Mouse (Mus musculus): Measurements from ENCODE around the gene Dennd6b.

Gene Dennd6b

DNA sequence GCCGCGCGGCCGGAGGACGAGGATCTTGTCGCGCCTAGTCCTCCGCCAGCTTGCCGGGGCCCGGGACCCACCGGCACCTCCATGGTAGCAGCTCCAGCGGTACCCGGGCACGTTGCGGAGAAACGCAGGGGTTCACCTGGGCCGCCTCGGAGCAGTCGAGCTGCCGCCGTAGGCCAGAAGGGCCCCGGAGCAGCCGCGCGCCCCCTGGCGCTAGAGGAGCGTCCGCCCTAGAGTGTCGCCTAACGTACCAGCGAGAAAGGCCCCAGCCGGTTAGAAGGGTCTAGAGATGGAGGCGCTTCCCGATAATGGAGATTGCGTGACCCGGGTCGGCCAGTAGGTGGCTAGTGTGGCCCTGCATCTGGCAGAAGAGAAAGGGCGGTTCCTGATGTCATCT is at the start of gene Dennd6b:
Gene Dennd6b, minus strand, starts transcription at position 184 of the 394 bp plus-strand sequence.
- DNase-seq (ENCODE audit: low read depth): peak; percentile 98

DNA sequence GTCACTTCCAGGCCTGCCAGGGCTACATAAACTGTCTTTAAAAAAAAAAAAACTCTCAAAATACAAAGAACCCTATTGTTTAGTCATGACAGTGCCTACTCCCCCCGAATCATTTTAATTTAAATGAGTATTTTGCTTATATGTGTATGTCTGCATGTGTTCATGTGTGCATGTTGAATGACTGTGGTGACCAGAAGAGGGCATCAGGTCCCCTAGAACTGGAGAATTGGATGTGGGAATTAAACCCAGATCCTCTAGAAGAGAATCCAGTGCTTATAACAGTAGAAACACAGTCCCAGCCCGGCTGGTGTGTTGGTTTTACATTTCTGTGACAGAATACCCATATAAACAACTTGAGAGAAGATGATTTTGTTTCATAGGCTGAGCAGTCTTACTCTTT is 44.7 kb upstream of the Dennd6b start:
- peak; percentile 52 for DNase-seq (ENCODE audit: low read depth)

DNA sequence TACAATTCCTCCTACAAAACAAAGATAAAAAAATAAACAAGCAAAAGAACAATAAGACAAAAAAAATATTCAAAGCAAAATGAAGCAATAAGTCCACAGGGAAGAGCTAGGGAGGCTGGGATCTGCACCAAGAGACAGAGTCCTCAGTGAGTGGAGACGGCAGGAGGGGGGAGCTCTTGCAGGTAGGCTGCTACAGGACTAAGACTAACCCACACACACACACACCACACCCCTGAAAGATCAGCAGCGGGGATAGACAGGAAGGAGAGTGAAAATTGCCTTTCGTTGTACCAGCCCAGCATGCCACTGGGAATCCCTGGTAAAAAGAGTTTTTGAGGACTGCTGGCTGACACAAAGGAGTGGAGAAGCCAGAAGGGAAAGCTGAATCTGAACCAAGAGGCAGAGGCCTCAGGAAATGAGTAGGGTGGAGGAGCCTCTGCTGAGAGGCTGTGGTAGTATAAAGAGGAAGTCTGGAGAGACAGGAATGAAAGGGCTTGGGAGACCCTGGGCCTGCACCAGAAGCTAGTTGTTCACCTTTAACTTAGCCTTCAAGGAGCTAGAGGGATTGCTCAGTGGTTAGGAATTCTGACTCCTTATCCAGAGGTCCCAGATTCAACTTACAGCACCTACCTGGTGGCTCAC is 43.6 kb upstream of the Dennd6b start:
- no peak for DNase-seq (ENCODE audit: low read depth)

DNA sequence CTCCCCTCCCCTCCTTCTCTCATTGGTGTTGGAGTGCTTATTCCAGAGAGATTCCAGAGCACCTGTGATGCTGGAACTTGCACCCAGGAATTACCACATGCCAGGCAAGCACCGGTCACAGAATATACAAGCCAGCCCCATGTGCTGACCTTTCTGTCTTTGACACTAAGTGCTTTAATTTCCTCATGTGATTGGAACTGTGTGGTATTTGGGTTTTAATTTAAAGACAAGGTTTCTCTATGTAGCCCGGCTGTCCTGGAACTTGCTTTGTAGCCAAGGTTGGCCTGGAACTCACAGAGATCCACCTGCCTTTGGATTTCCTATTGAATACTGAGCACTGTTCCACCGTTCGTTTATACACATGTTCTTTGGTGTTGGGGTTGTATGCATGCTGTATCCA is 37.8 kb upstream of the Dennd6b start:
- no peak for DNase-seq (ENCODE audit: low read depth)

DNA sequence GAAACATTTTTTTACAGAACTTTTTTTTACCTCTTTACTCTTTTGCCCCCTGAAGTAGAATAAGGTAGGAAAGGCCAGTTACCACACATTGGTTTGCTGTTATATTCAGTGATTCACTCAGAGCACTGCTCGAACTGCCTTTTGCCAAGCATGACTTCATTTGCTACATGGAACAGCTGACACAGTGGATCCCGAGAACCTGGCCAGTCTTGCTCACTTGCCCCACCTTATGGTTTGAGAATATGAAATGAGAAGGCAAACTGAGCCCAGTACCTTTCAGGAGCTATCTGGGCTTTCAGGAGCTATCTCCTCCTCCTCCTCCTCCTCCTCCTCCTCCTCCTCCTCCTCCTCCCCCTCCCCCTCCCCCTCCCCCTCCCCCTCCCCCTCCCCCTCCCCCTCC is 37.3 kb upstream of the Dennd6b start:
- peak; percentile 81 for DNase-seq (ENCODE audit: low read depth)

DNA sequence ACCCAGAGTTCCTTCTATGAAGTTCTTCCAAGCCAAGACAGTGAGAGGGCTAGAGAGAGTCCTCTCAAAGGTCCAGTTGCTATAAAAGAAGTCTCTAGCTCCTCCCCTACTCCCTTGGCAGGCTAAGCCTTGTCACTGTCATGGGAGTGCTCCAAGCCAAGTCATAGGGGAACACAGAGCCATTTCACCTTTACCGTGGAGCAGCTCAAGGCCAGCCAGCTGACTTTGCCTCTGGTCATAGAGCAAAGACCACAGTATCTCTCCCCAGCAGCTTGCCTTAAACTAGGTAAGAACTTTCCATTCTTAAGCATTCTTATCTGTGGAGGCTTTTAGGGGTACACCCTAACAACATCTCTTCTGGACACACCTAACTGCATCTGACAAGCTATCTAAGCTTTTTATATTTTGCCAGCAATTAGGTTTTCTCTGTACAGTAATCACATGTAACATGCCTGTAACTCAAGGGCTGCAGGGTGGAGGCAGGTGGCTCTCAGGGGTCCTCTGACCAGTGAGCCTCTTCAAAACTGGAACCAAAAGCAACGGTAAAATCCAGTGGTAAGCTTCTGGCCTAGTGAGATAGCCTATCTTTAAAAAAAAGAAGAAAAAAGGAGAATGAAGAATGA is 19.4 kb upstream of the Dennd6b start:
- no peak for DNase-seq (ENCODE audit: low read depth)

DNA sequence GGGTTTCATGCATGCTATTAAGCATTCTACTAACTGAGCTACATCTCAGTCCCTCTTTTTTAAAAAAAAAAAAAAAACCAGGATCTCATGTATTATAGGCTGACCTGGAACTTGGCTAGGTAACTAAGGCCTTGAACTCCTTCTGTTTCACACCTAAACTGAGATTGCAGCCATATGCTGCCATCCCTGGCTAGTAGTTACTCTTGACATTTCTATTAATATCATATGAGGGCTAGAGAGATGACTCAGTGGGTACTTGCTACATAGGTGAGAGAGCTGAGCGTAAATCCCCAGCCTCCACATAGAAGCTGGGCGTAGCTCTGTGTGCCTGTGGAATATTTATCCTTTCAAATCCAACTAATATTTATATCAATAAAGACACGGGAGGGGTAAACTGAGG is 18.7 kb upstream of the Dennd6b start:
- DNase-seq (ENCODE audit: low read depth): peak; percentile 14

DNA sequence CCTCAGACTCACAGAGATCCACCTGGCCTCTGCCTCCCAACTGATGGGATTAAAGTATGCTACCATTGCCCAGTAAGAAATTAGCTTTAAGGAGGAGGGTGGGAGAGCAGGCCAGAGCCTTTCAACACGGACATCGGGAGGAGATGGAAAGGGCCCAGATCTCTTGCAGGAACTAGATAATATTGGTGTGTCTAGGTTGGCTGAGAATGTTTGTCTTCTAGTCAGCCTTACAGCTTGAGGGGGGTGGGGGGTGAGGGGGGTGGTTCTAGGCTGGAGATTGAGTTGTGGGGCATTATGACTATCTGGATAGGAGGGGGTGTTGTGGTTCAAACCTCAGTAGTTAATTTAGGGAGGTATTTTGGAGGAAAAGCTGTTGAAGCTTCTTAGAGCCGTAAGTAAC is 17.2 kb upstream of the Dennd6b start:
- DNase-seq (ENCODE audit: low read depth): no peak

DNA sequence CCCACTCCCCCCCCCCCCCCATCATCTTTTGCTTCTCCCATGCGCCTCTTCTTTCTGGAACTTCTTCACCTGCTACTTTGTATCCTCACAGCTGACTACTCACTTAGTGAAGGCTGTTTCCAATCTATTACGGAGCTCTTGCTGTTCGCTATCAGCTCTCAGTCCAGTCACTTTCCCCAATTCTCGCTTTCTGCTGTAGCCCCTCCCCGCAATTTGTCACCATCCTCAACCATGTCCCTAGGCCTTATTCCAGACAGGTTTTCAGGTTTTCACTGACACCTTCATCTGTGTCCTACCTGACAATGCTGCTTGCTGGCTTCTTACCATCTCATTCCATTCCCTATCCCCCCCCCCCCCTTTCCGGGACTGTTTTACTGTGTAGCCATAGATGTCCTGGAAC is 16.2 kb upstream of the Dennd6b start:
- DNase-seq (ENCODE audit: low read depth): no peak

DNA sequence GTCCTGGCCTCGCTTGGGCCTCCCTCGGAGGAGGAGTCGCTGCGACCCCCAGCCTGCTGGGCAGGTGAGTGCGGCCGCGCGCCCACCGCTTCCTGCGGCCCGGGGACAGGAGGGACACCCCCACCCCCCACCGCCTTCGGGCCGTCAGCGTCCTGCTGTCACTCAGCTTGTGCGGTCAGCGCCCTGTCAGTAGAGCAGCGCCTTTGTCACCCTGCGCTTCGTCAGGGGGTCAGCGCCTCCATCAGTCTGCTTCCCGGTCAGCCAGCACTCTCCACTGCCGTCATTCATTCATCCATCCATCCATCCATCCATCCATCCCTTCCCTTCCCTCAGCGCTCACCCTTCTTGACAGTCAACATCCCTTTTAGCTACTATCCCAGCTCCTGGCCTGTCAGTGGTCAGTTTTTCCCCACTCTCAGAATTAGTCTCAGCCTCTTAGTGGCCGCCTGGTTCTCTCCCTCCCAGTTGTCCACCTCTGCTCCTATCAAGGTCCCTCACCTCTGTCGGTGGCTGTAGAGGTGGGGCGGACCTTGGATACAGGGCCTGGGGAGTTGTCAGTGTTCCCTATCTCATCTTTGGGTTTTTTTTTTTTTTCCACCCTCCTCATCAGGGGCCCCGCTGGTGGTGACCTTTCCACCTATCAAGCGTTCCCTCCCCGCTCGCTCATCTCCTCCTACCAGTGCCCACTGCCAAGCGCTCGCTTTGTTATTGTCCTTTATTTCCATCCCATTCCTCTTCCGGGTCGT is 15.6 kb upstream of the Dennd6b start:
- DNase-seq (ENCODE audit: low read depth): peak; percentile 27

DNA sequence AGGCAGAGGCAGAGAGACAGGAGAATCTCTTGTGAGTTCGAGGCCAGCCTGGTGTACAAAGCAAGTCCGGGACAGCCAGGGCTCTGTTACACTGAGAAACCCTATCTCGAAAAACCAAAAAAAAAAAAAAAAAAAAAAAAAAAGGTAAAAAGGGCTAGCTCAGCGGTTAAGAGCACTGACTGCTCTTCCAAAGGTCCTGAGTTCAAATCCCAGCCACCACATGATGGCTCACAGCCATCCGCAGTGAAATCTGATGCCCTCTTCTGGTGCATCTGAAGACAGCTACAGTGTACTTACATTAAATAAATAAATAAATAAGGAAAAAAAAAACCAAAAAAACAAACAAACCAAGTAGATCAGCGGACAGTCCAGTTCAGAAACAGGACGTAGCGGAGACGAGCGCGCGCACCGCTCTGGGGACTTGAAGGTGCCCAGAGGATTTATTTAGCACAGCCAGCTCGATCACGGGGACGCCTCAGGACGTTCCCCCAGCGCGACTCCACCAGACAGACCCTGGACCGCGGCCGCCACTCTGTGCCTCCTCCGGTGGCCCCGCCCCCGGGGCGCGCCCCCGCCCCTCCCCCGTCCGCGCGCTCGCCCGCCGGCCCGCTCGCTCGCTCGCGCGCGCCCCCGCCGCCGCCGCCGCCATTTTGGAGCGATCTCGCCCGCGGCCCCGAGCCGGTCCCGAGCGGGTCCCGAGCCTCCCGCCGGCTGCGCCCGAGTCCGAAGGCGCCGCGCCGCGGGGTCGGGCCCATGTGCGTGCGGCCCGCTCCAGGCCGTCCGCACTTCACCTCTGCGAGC is 14.8 kb upstream of the Dennd6b start, which contains the start of gene Ppp6r2:
Gene Ppp6r2, plus strand, starts transcription at position 639 of the 801 bp plus-strand sequence.
- peak; percentile 87 for DNase-seq (ENCODE audit: low read depth)

DNA sequence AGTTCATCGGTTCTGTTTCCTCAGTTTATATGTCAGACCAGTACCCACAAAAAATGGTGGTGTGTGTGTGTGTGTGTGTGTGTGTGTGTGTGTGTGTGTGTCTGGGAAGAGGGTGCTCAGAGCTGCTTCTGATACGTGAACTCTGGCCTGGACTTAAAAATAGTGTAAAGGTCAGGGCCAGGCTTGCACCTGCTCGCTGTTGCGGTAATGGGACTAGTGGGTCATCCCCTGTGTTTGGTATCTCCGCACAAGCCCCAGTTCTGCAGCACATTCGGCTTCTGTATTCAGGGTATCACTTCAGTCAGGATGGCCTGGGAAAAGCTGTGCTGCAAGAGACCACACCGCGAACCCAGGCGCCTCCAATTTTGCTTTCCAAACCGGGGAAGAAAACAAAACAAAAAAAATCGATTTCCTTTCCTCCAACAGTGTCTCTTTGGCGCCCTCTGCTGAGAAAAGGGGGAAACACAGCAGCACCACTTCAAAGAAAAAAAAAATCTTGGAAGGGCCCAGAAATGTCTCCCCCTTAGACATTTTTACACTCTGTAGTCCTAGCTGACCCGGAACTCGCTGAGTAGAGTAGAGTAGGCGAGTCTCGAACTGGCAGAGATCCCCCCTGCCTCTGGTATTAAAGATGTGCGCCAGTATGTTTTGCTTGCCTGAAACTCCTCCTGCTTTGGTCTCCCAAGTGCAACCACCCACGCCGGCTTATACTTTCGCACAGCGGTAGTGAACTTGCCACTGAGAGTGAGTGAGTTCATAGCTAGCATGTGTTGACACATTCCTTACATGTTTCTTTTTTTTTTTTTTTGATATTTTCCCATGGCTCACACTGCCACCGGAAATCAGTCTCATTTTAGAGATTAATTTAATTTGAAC is 13.8 kb upstream of the Dennd6b start:
- peak; percentile 92 for DNase-seq (ENCODE audit: low read depth)

DNA sequence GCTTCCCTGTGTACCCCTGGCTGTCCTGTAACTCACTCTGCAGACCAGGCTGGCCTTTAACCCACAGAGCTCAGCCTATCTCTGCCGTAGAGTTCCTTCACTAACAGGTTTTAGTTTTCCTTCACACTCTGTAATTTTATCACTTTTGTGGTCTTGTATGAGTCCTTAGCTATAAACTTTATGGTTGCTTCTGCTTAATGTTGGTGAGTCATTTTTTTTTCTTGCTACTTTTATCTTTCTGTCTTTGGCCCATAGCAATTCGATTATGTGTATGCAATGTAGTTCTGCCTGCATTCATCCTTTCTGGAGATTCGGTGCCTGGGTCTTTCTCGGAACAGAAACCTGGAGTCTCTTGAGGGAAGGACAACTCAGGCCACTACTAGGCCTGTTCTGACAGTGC is 11.2 kb upstream of the Dennd6b start:
- no peak for DNase-seq (ENCODE audit: low read depth)

DNA sequence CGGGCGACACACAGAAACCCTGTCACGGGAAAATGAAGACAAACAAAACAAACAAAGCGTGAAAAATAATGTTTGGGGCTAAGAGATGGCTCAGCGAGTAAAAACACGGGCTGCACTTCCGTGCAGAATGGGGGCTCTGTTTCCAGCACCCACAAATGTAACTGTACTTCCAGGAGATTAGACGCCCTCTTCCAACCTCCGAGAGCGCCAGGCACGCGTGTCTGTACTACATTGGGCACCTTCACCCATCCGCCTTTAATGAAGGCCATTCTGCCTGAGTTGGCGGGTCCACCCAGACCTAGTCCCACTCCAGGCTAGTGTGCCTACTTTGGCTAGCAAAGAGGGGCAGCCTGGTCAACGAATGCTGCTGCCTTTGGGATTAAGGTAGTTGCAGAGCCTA is 760 bp upstream of the Dennd6b start:
- DNase-seq (ENCODE audit: low read depth): no peak

DNA sequence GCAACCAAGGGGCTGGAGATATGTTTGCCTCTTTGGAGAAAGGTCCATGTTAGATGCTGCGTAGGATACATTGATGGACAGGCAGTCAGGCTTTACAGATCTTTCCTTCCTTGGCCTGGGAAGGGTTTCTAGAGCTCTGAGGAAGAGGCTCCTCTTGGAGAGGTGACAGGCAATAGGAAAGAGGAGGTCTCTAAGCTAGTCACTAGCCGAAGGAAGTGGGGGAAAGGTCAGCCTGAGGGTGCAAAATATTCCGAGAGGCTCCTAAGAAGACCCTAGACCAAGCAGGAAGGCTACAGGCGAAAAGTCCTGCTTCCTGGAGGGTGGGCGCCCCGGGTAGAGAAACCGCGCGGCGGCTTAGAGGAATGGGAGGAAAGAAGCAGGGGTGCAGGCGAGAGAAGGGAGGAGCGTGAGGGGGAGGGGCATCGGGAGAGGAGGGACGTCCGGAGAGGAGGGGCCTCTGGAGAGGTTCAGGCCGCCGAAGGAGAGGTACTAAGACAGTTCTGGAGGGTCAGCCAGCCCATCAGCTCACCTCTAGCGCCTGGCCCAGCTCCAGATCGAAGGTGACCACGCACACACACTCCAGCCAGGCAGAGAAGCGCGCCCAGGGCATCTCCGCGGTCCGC is 495 bp downstream of the Dennd6b start:
- peak; percentile 94 for DNase-seq (ENCODE audit: low read depth)

DNA sequence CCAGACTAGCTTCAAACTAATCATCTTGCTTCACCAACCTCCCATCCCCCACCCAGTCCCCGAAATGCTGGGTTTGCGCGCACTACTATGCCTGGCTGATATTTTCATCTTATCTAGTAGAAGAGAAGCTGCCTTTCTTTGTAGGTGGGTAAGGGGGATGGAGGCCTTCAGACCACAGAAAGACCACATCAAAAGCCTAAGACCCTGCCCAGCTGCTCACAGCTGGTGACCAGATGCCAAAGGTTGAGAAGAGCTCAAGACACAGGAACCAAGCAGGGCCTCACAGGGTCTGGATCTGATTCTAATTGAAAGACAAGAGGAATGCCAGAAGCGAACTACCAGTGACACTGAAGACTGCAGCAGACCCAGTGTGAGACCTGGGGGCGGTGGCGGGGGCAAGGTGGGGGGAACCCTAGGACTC is 1.0 kb downstream of the Dennd6b start:
- peak; percentile 57 for DNase-seq (ENCODE audit: low read depth)

DNA sequence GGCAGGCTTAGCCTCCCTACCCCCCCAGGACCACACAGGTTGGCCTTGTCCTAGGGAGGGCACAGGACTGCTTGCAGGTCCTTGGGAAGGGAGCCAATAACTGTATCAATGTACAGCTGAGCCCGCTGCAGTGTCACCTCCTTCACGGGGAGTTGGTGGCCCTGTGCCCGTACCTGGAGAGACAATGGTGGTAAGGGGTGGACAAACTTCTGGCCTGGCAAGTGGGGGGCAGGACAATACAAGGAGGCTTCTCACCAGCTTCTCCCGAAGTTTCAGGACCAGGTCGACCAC is 11.4 kb downstream of the Dennd6b start:
- no peak for DNase-seq (ENCODE audit: low read depth)

DNA sequence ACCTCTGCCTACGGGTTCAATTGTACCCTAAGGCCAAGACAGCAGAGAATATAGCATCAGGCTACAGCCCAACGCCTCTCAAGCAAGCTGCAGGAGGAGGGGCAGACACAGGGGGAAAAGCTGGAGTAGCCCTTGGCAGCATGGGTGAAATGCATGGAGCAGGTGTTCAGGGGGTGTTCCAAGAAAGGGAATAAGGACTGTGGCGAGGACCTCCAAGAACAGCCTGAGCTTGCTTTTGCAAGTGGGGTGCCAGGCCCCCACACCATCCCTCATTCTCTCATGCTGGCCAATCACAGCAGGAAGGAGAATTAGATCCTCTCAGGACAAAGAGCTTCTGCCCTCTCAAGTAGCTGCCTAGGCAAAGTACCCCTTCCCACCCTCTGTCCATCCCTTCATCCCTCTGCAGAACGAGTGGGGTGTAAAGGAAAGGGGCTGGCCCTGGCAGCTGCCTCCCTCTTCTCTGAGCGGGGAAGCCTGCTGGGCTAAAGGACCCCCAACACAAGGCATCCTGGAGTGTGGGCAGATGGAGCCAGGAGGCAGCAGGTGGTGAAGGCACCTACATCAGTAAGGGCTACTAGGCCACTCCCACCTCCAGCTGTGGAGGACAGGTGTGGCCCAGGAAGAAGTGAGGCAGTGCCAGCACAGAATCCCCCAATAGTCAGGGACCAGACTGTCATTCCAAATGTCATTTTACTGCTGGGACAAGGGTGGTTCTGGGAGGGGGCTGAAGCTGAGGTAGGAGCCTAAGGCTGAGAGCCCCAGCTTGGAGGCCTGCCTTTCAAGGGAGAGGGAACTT is 12.0 kb downstream of the Dennd6b start:
- no peak for DNase-seq (ENCODE audit: low read depth)

DNA sequence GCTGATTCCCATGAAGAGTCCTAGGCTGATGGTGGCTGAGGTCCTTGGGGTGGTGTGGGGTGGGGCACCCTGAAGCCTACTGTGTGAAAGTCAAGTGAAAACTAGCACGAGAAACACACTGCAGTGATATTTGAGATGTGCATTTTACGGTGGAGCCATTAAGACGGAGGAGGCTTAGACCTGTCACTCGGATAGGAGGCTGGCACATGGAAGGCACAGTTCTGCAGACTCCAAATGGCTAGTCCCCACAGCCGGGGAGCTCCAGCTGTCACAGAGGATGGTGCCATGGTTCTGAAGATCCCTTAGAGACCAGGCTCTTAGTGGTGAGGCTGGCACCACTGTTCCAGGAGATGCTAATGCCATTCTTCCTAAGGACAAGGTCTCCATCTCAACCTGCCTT is 13.5 kb downstream of the Dennd6b start:
- no peak for DNase-seq (ENCODE audit: low read depth)

DNA sequence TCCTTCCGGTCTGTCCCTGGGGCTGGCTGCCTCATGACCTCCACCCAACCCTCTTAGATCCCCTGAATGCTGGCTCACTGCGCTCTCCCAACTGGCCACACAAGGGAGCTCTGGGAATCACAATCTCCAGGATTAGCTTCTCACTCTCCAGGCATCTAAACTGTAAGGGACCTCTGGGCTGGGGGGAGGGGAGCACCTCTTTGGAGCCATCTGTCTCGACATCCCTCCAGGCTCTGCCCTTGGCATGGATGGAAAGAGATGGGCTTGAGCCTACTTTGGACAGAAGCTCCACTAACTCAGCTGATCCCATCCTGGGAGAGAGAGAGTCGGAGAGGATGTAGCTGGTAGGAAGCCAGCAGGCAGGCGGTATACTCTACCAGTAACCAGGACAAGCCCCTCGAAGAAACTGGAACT is 14.0 kb downstream of the Dennd6b start:
- peak; percentile 67 for DNase-seq (ENCODE audit: low read depth)

All from NIH3T3 (cell line).